Mouse (Mus musculus) thymus, postnatal 25 days (tissue): Measurements from ENCODE around the gene Dnah3.

Source experiments
- DNase-seq: peaks from one replicate; pipeline ENCODE4 v3.0.0; 2022

The Dnah3 gene

GRCm38 (mm10) chr7:120095180-120095579 is at the start of gene Dnah3:
Gene Dnah3, minus strand, starts transcription at chr7:120095280.
- no peak for DNase-seq

GRCm38 (mm10) chr7:120142743-120143142 is 47.7 kb upstream of the Dnah3 start:
- no peak for DNase-seq

GRCm38 (mm10) chr7:120128951-120129350 is 33.9 kb upstream of the Dnah3 start:
- DNase-seq = no peak

GRCm38 (mm10) chr7:120127686-120128059 is 32.6 kb upstream of the Dnah3 start:
- DNase-seq = no peak

- DNase-seq = no peak
Measured at GRCm38 (mm10) chr7:120126976-120127685, 32.1 kb upstream of the Dnah3 start.

GRCm38 (mm10) chr7:120124844-120125243 is 29.8 kb upstream of the Dnah3 start:
- DNase-seq = peak; percentile 19

GRCm38 (mm10) chr7:120123776-120124175 is 28.7 kb upstream of the Dnah3 start:
- DNase-seq = no peak

GRCm38 (mm10) chr7:120117529-120117928 is 22.4 kb upstream of the Dnah3 start:
- no peak for DNase-seq

GRCm38 (mm10) chr7:120116976-120117375 is 21.9 kb upstream of the Dnah3 start:
- no peak for DNase-seq

- DNase-seq = no peak
Measured at GRCm38 (mm10) chr7:120109676-120110075, 14.6 kb upstream of the Dnah3 start.

GRCm38 (mm10) chr7:120106356-120106755 is 11.3 kb upstream of the Dnah3 start:
- DNase-seq = no peak

- no peak for DNase-seq
Measured at GRCm38 (mm10) chr7:120104975-120105374, 9.9 kb upstream of the Dnah3 start.

GRCm38 (mm10) chr7:120103019-120103567 is 8.0 kb upstream of the Dnah3 start:
- DNase-seq = no peak

GRCm38 (mm10) chr7:120102164-120102972 is 7.3 kb upstream of the Dnah3 start, which contains the start of gene Tmem159:
Gene Tmem159, plus strand, starts transcription at chr7:120102353.
- peak; percentile 26 for DNase-seq

GRCm38 (mm10) chr7:120098403-120098802 is 3.3 kb upstream of the Dnah3 start:
- peak; percentile 33 for DNase-seq

- DNase-seq = peak; percentile 10
Measured at GRCm38 (mm10) chr7:120097845-120098244, 2.8 kb upstream of the Dnah3 start.

GRCm38 (mm10) chr7:120094216-120094615 is 864 bp downstream of the Dnah3 start:
- no peak for DNase-seq

- DNase-seq = no peak
Measured at GRCm38 (mm10) chr7:120093033-120093432, 2.0 kb downstream of the Dnah3 start.

GRCm38 (mm10) chr7:120080177-120080576 is 14.9 kb downstream of the Dnah3 start:
- DNase-seq = no peak

- DNase-seq = no peak
Measured at GRCm38 (mm10) chr7:120069164-120069563, 25.9 kb downstream of the Dnah3 start.

GRCm38 (mm10) chr7:120068114-120068513 is 27.0 kb downstream of the Dnah3 start:
- no peak for DNase-seq

GRCm38 (mm10) chr7:120064045-120064444 is 31.0 kb downstream of the Dnah3 start:
- DNase-seq = no peak

GRCm38 (mm10) chr7:120055479-120055878 is 39.6 kb downstream of the Dnah3 start:
- no peak for DNase-seq

- no peak for DNase-seq
Measured at GRCm38 (mm10) chr7:120054016-120054415, 41.1 kb downstream of the Dnah3 start.
